Mouse (Mus musculus): Measurements from ENCODE around the gene 2210011C24Rik. TPM values are rescaled to one million over a fixed set of nuclear protein-coding genes. Genes with fewer than 3 reads are reported as not detected.
A peak's percentile ranks its signal among the peaks of the same experiment; 100 is the strongest.
"Not testable (repeated sequence)": the region's sequence is repeated elsewhere in the genome, so short reads cannot be mapped to it uniquely, and the experiment has no call there.

The 2210011C24Rik gene
- polyA plus RNA-seq, 3 experiments from 2014 or later = 1.2 to 2.5 TPM; not detected in 1

- no peak for ATAC-seq
Measured at GRCm38 (mm10) chr8:84019738-84020137, 7.8 kb upstream of the 2210011C24Rik start.

- no peak for ATAC-seq
Measured at GRCm38 (mm10) chr8:84015833-84016232, 3.9 kb upstream of the 2210011C24Rik start.

- no peak for ATAC-seq
Measured at GRCm38 (mm10) chr8:84012499-84013165, 661 bp upstream of the 2210011C24Rik start.

- peak; percentile 72 for ATAC-seq
Measured at GRCm38 (mm10) chr8:84010625-84011611, 1.1 kb downstream of the 2210011C24Rik start.

- no peak for ATAC-seq
Measured at GRCm38 (mm10) chr8:84009876-84010275, 2.1 kb downstream of the 2210011C24Rik start.

- ATAC-seq = no peak
Measured at GRCm38 (mm10) chr8:84008362-84008761, 3.6 kb downstream of the 2210011C24Rik start.

GRCm38 (mm10) chr8:84005502-84005901 lies 6.5 kb downstream of the 2210011C24Rik start:
- not testable (repeated sequence) for ATAC-seq

- ATAC-seq = peak; percentile 97
Measured at GRCm38 (mm10) chr8:84004533-84005201, 7.3 kb downstream of the 2210011C24Rik start.

GRCm38 (mm10) chr8:84003612-84004246 lies 8.2 kb downstream of the 2210011C24Rik start:
- no peak for ATAC-seq

GRCm38 (mm10) chr8:84002957-84003611 lies 8.9 kb downstream of the 2210011C24Rik start:
- ATAC-seq = no peak

- ATAC-seq = no peak
Measured at GRCm38 (mm10) chr8:84001281-84002000, 10.5 kb downstream of the 2210011C24Rik start, which contains the start of gene 1700067K01Rik. Gene 1700067K01Rik (plus strand): TSS chr8:84001502.

GRCm38 (mm10) chr8:83999825-84000224 lies 12.1 kb downstream of the 2210011C24Rik start:
- ATAC-seq = no peak

- ATAC-seq = no peak
Measured at GRCm38 (mm10) chr8:83999057-83999705, 12.8 kb downstream of the 2210011C24Rik start.

- peak; percentile 59 for ATAC-seq
Measured at GRCm38 (mm10) chr8:83998231-83999056, 13.5 kb downstream of the 2210011C24Rik start.

GRCm38 (mm10) chr8:83997511-83998141 lies 14.3 kb downstream of the 2210011C24Rik start, which contains the start of gene Samd1:
Gene Samd1 (plus strand): TSS chr8:83997672.
- peak; percentile 2 for ATAC-seq

- ATAC-seq = peak; percentile 50
Measured at GRCm38 (mm10) chr8:83996567-83997505, 15.1 kb downstream of the 2210011C24Rik start.

GRCm38 (mm10) chr8:83995973-83996372 lies 16.0 kb downstream of the 2210011C24Rik start:
- no peak for ATAC-seq

- ATAC-seq = no peak
Measured at GRCm38 (mm10) chr8:83994030-83994429, 17.9 kb downstream of the 2210011C24Rik start.
